Mouse (Mus musculus): Measurements from ENCODE around the gene Tcf15. TPM values are rescaled to one million over a fixed set of nuclear protein-coding genes. Genes with fewer than 3 reads are reported as not detected.

Tcf15 gene
- 3.0 and 5.7 TPM in 2 replicates for polyA plus RNA-seq (2015; fragmentation: Nextera tagmentation; extraction: Ambion mirVana)

- Histone ChIP-seq H3K27ac (ENCODE audit: low read length) (no peak within 1 kb of the TSS), H3K36me3 (ENCODE audit: control insufficient read depth, insufficient read depth, low read length) (no peaks in the 10 kb centered on the region), H3K9me3 (replicated peaks; ENCODE audit: control insufficient read depth, low read length) (no peaks in the 10 kb centered on the region), H3K27me3 (ENCODE audit: control insufficient read depth, insufficient read depth, low read length) (peaks cover 28% of the 10 kb centered on the region), H3K4me3 (replicated peaks; ENCODE audit: low read length) (peak within 1 kb of the TSS; percentile 51), H3K9ac (ENCODE audit: low read length) (peak within 1 kb of the TSS; percentile 67), H3K4me2 (ENCODE audit: low read depth, low read length) (peak within 1 kb of the TSS; percentile 92), H3K4me1 (ENCODE audit: control insufficient read depth, insufficient read depth, low read length) (peaks cover 20% of the 10 kb centered on the region)
- WGBS = under 1% methylated on average over 117 of the region's 118 CpGs
- ATAC-seq (ENCODE audit: insufficient read depth, low FRiP score) = peak; percentile 78
Observed at GRCm38 (mm10) chr2:152143279-152144157, at the start of gene Tcf15. Gene Tcf15 (plus strand): TSS chr2:152143561.

- H3K9ac ChIP-seq (ENCODE audit: low read length) = no peak overlapping the region; the same call in 1 of the 2 replicates
- H3K4me1 ChIP-seq (ENCODE audit: control insufficient read depth, insufficient read depth, low read length) = peaks cover 7% of the 10 kb centered on the region; the same call in 1 of the 2 replicates
- H3K27me3 ChIP-seq (ENCODE audit: control insufficient read depth, insufficient read depth, low read length) = peaks cover 58% of the 10 kb centered on the region
- H3K4me2 ChIP-seq (ENCODE audit: low read depth, low read length) = peak overlapping the region; percentile 43
- H3K9me3 ChIP-seq (replicated peaks; ENCODE audit: control insufficient read depth, low read length) = no peaks in the 10 kb centered on the region
- H3K4me3 ChIP-seq (replicated peaks; ENCODE audit: low read length) = peak overlapping the region; percentile 12; the same call in 1 of the 2 replicates
- no peak for ATAC-seq (ENCODE audit: insufficient read depth, low FRiP score)
- H3K27ac ChIP-seq (ENCODE audit: low read length) = no peak overlapping the region
- no peaks in the 10 kb centered on the region for H3K36me3 ChIP-seq (ENCODE audit: control insufficient read depth, insufficient read depth, low read length)
- 7% methylated on average over 29 of the region's 29 CpGs for WGBS
Observed at GRCm38 (mm10) chr2:152094856-152095545, 48.4 kb upstream of the Tcf15 start.

GRCm38 (mm10) chr2:152096922-152097321, 46.4 kb upstream of the Tcf15 start:
- no peak for ATAC-seq (ENCODE audit: insufficient read depth, low FRiP score)
- Histone ChIP-seq H3K9ac (ENCODE audit: low read length) (no peak overlapping the region), H3K4me3 (replicated peaks; ENCODE audit: low read length) (no peak overlapping the region), H3K27me3 (ENCODE audit: control insufficient read depth, insufficient read depth, low read length) (peaks cover 43% of the 10 kb centered on the region), H3K27ac (ENCODE audit: low read length) (no peak overlapping the region), H3K9me3 (replicated peaks; ENCODE audit: control insufficient read depth, low read length) (no peaks in the 10 kb centered on the region), H3K4me1 (ENCODE audit: control insufficient read depth, insufficient read depth, low read length) (peaks cover 7% of the 10 kb centered on the region; the same call in 1 of the 2 replicates), H3K36me3 (ENCODE audit: control insufficient read depth, insufficient read depth, low read length) (no peaks in the 10 kb centered on the region), H3K4me2 (ENCODE audit: low read depth, low read length) (no peak overlapping the region)
- 75% methylated on average over 2 of the region's 2 CpGs for WGBS

- 67% methylated on average over 11 of the region's 11 CpGs for WGBS
- H3K27me3 ChIP-seq (ENCODE audit: control insufficient read depth, insufficient read depth, low read length) = peaks cover 34% of the 10 kb centered on the region
- peaks cover 7% of the 10 kb centered on the region; the same call in 1 of the 2 replicates for H3K4me1 ChIP-seq (ENCODE audit: control insufficient read depth, insufficient read depth, low read length)
- ATAC-seq (ENCODE audit: insufficient read depth, low FRiP score) = no peak
- H3K4me3 ChIP-seq (replicated peaks; ENCODE audit: low read length) = no peak overlapping the region
- H3K4me2 ChIP-seq (ENCODE audit: low read depth, low read length) = no peak overlapping the region
- no peaks in the 10 kb centered on the region for H3K9me3 ChIP-seq (replicated peaks; ENCODE audit: control insufficient read depth, low read length)
- H3K36me3 ChIP-seq (ENCODE audit: control insufficient read depth, insufficient read depth, low read length) = no peaks in the 10 kb centered on the region
- no peak overlapping the region for H3K27ac ChIP-seq (ENCODE audit: low read length)
- H3K9ac ChIP-seq (ENCODE audit: low read length) = no peak overlapping the region
Observed at GRCm38 (mm10) chr2:152097916-152098315, 45.4 kb upstream of the Tcf15 start.

- peaks cover 3% of the 10 kb centered on the region; the same call in 1 of the 2 replicates for H3K4me1 ChIP-seq (ENCODE audit: control insufficient read depth, insufficient read depth, low read length)
- peaks cover 18% of the 10 kb centered on the region for H3K27me3 ChIP-seq (ENCODE audit: control insufficient read depth, insufficient read depth, low read length)
- H3K9ac ChIP-seq (ENCODE audit: low read length) = no peak overlapping the region
- H3K4me2 ChIP-seq (ENCODE audit: low read depth, low read length) = no peak overlapping the region
- no peak overlapping the region for H3K4me3 ChIP-seq (replicated peaks; ENCODE audit: low read length)
- no peaks in the 10 kb centered on the region for H3K36me3 ChIP-seq (ENCODE audit: control insufficient read depth, insufficient read depth, low read length)
- ATAC-seq (ENCODE audit: insufficient read depth, low FRiP score) = no peak
- WGBS = 66% methylated on average over 3 of the region's 3 CpGs
- no peak overlapping the region for H3K27ac ChIP-seq (ENCODE audit: low read length)
- no peaks in the 10 kb centered on the region for H3K9me3 ChIP-seq (replicated peaks; ENCODE audit: control insufficient read depth, low read length)
Observed at GRCm38 (mm10) chr2:152099538-152099937, 43.8 kb upstream of the Tcf15 start.

GRCm38 (mm10) chr2:152101761-152102160, 41.6 kb upstream of the Tcf15 start:
- H3K4me1 ChIP-seq (ENCODE audit: control insufficient read depth, insufficient read depth, low read length) = peaks cover 5% of the 10 kb centered on the region; the same call in 1 of the 2 replicates
- no peak for ATAC-seq (ENCODE audit: insufficient read depth, low FRiP score)
- no peaks in the 10 kb centered on the region for H3K36me3 ChIP-seq (ENCODE audit: control insufficient read depth, insufficient read depth, low read length)
- H3K9me3 ChIP-seq (replicated peaks; ENCODE audit: control insufficient read depth, low read length) = no peaks in the 10 kb centered on the region
- H3K4me3 ChIP-seq (replicated peaks; ENCODE audit: low read length) = no peak overlapping the region
- WGBS = 67% methylated on average over 13 of the region's 13 CpGs
- no peaks in the 10 kb centered on the region for H3K27me3 ChIP-seq (ENCODE audit: control insufficient read depth, insufficient read depth, low read length)
- no peak overlapping the region for H3K4me2 ChIP-seq (ENCODE audit: low read depth, low read length)
- no peak overlapping the region for H3K27ac ChIP-seq (ENCODE audit: low read length)
- no peak overlapping the region for H3K9ac ChIP-seq (ENCODE audit: low read length)

GRCm38 (mm10) chr2:152102369-152102768, 41.0 kb upstream of the Tcf15 start:
- Histone ChIP-seq H3K9ac (ENCODE audit: low read length) (no peak overlapping the region), H3K27ac (ENCODE audit: low read length) (no peak overlapping the region), H3K36me3 (ENCODE audit: control insufficient read depth, insufficient read depth, low read length) (no peaks in the 10 kb centered on the region), H3K27me3 (ENCODE audit: control insufficient read depth, insufficient read depth, low read length) (no peaks in the 10 kb centered on the region), H3K4me1 (ENCODE audit: control insufficient read depth, insufficient read depth, low read length) (peaks cover 5% of the 10 kb centered on the region; the same call in 1 of the 2 replicates), H3K4me3 (replicated peaks; ENCODE audit: low read length) (no peak overlapping the region), H3K9me3 (replicated peaks; ENCODE audit: control insufficient read depth, low read length) (no peaks in the 10 kb centered on the region), H3K4me2 (ENCODE audit: low read depth, low read length) (no peak overlapping the region)
- WGBS = 49% methylated on average over 6 of the region's 6 CpGs
- no peak for ATAC-seq (ENCODE audit: insufficient read depth, low FRiP score)

- H3K36me3 ChIP-seq (ENCODE audit: control insufficient read depth, insufficient read depth, low read length) = no peaks in the 10 kb centered on the region
- H3K9ac ChIP-seq (ENCODE audit: low read length) = peak overlapping the region; percentile 89
- ATAC-seq (ENCODE audit: insufficient read depth, low FRiP score) = no peak; the same call in 1 of the 2 replicates
- peak overlapping the region; percentile 84 for H3K4me2 ChIP-seq (ENCODE audit: low read depth, low read length)
- H3K4me1 ChIP-seq (ENCODE audit: control insufficient read depth, insufficient read depth, low read length) = peaks cover 5% of the 10 kb centered on the region; the same call in 1 of the 2 replicates
- no peaks in the 10 kb centered on the region for H3K9me3 ChIP-seq (replicated peaks; ENCODE audit: control insufficient read depth, low read length)
- WGBS = 19% methylated on average over 17 of the region's 17 CpGs
- H3K27me3 ChIP-seq (ENCODE audit: control insufficient read depth, insufficient read depth, low read length) = no peaks in the 10 kb centered on the region
- H3K4me3 ChIP-seq (replicated peaks; ENCODE audit: low read length) = peak overlapping the region; percentile 79
- 0 out of 2 replicates have a peak overlapping the region, but pooled peaks have one; percentile 34 for H3K27ac ChIP-seq (ENCODE audit: low read length)
Observed at GRCm38 (mm10) chr2:152104711-152105317, 38.5 kb upstream of the Tcf15 start.
